ENCODE assay signal across 7 mouse cellular contexts in genomic region chr7:118300678-118301342, GRCm38 (mm10). TPM values are rescaled to one million over a fixed set of nuclear protein-coding genes. Genes with fewer than 3 reads are reported as not detected.
DNase-seq lines count a peak whose midpoint lies in the region.

No protein-coding gene starts in this region.

- peak; percentile 37 to 45 for DNase-seq in left cerebral cortex, adult 9 months (ENCODE audit: low spot score in 2 of 2)
- DNase-seq in left cerebral cortex, postnatal 36 days (ENCODE audit: low spot score in 2 of 2), result no peak
- peak; percentile 58 for DNase-seq in embryo, embryonic 10.5 days (ENCODE audit: low spot score)
- DNase-seq in forelimb bud, embryonic 11.5 days (ENCODE audit: low read depth, low spot score), result peak; percentile 68
- DNase-seq in layer of hippocampus, adult 9-11 months, result peak; percentile 85
- peak; percentile 88 for DNase-seq in telencephalon, adult 2 months (ENCODE audit: low read depth, low spot score)
- no peak for DNase-seq in urinary bladder, postnatal 25 days (ENCODE audit: low spot score)

- intact Hi-C loops in left cerebral cortex, postnatal 36 days (cut with DNase I), result loop anchor here (5.0 kb wide), 1 partner anchor 386 kb away; no protein-coding TSS in a partner anchor

RNA-seq across cellular contexts. Expression of gene Smg1, which starts 57.3 kb away (rescaled TPM):
- total RNA-seq in left cerebral cortex, postnatal 36 days (2021), result 10 to 100 TPM; 58.7 to 88.1 TPM

Comparison
In these comparisons a context has a peak if more than half of its experiments do, and no peak if none do; other contexts are left out.
1. DNase-seq: peak in left cerebral cortex, adult 9 months (2 of 2), embryo, embryonic 10.5 days (single experiment), forelimb bud, embryonic 11.5 days (single experiment), layer of hippocampus, adult 9-11 months (single experiment) and telencephalon, adult 2 months (single experiment); none in left cerebral cortex, postnatal 36 days (0 of 2) and urinary bladder, postnatal 25 days (single experiment).